Mouse (Mus musculus) myocyte (in vitro differentiated cells): ENCODE data around the gene Sdk2. TPM values are rescaled to one million over a fixed set of nuclear protein-coding genes. Genes with fewer than 3 reads are reported as not detected.

Source experiments
- H3K27me3 ChIP-seq: one replicate; pipeline ENCODE4 v1.6.1; 2011; ENCODE audit not compliant: control insufficient read depth, insufficient read depth, insufficient read length
- H3K36me3 ChIP-seq: one replicate; pipeline ENCODE4 v1.6.1; 2011; ENCODE audit not compliant: control insufficient read depth, insufficient read depth
- H3K4me2 ChIP-seq: one replicate; pipeline ENCODE4 v1.6.1; 2011; ENCODE audit warnings: low read depth, control low read depth
- H3K4me3 ChIP-seq: one replicate; pipeline ENCODE4 v1.5.1; 2011; ENCODE audit warnings: mild to moderate bottlenecking, control low read depth, moderate library complexity
- H3K79me2 ChIP-seq: one replicate; pipeline ENCODE4 v1.6.1; 2011; ENCODE audit not compliant: control insufficient read depth, insufficient read depth
- H3ac ChIP-seq: one replicate; pipeline ENCODE4 v1.6.1; 2011; ENCODE audit not compliant: control insufficient read depth, insufficient read length
- CEBPB ChIP-seq: IDR thresholded peaks from 2 replicates; pipeline ENCODE4 v1.6.1; 2011; ENCODE audit warnings: mild to moderate bottlenecking, moderate library complexity; ENCODE audit not compliant: poor library complexity, insufficient read depth, severe bottlenecking
- E2F4 ChIP-seq: IDR thresholded peaks from one replicate; pipeline ENCODE4 v1.6.1; 2011; ENCODE audit warnings: mild to moderate bottlenecking, control low read depth, moderate library complexity; ENCODE audit not compliant: insufficient read depth
- MAX ChIP-seq: IDR thresholded peaks from one replicate; pipeline ENCODE4 v1.6.1; 2011; ENCODE audit warnings: low read depth, mild to moderate bottlenecking, control low read depth
- MYOD1 ChIP-seq, 3 experiments: IDR thresholded peaks; one replicate each; pipeline ENCODE4 v1.6.1; 2011; ENCODE audit warnings: control low read depth in 2 of 3, low read depth in 2 of 3, mild to moderate bottlenecking in 2 of 3, moderate library complexity in 1 of 3; ENCODE audit not compliant: insufficient read length in 2 of 3, control insufficient read depth in 1 of 3
- MYOG ChIP-seq, 3 experiments: IDR thresholded peaks; one replicate each; pipeline ENCODE4 v1.6.1; 2011; ENCODE audit warnings: control low read depth in 2 of 3, low read depth in 2 of 3, mild to moderate bottlenecking in 2 of 3; ENCODE audit not compliant: insufficient read length in 2 of 3, control insufficient read depth in 1 of 3, insufficient read depth in 1 of 3
- POLR2A ChIP-seq: IDR thresholded peaks from one replicate; pipeline ENCODE4 v1.6.1; 2011; ENCODE audit warnings: low read depth, mild to moderate bottlenecking, control low read depth, moderate library complexity; ENCODE audit not compliant: insufficient read length
- POLR2AphosphoS2 ChIP-seq: IDR thresholded peaks from one replicate; pipeline ENCODE4 v1.6.1; 2011; ENCODE audit warnings: low read depth, control low read depth; ENCODE audit not compliant: insufficient read length
- REST ChIP-seq: IDR thresholded peaks from one replicate; pipeline ENCODE4 v1.6.1; 2011; ENCODE audit warnings: mild to moderate bottlenecking, control low read depth, moderate library complexity; ENCODE audit not compliant: insufficient read depth, insufficient read length
- SRF ChIP-seq: IDR thresholded peaks from one replicate; pipeline ENCODE4 v1.6.1; 2011; ENCODE audit warnings: low read depth; ENCODE audit not compliant: control insufficient read depth, insufficient read length
- TCF12 ChIP-seq: IDR thresholded peaks from one replicate; pipeline ENCODE4 v1.6.1; 2011; ENCODE audit warnings: mild to moderate bottlenecking, control low read depth; ENCODE audit not compliant: poor library complexity, insufficient read depth, severe bottlenecking
- TCF3 ChIP-seq: IDR thresholded peaks from one replicate; pipeline ENCODE4 v1.6.1; 2011; ENCODE audit warnings: low read depth, control low read depth; ENCODE audit not compliant: insufficient read length
- USF1 ChIP-seq: IDR thresholded peaks from one replicate; pipeline ENCODE4 v1.6.1; 2011; ENCODE audit warnings: low read depth, mild to moderate bottlenecking, control low read depth, moderate library complexity
- polyA plus RNA-seq: library from polyadenylated mRNA; unstranded; fragments of >200 nt; fragmentation: generic; extraction: Trizol; gene quantifications from one replicate; pipeline ENCODE4 v1.2.1, GENCODE M21; 2012; ENCODE audit warnings: missing spikeins

Sdk2 gene
- polyA plus RNA-seq, 1 experiment = 0.06 TPM

DNA sequence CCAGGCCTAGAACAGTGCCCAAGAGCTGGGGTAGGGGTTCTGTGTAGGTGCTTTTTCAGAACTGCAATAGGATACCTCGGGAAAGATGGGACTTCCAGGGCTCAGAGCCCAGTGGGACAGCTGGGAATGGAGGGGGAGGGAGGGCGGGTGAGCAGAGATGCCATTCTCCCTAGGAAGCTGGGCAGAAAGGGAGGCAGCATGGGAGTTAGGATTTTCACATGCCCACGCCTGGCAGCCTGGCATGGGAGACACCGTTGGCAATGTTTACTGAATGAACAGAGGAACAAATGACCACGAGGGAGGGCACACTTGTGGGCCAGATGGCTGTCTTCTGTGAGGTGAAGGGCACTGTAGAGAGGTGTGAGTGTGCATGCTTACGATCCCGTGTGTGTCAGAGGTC is 23.3 kb downstream of the Sdk2 start:
- no peaks in the 10 kb centered on the region for H3K27me3 ChIP-seq

DNA sequence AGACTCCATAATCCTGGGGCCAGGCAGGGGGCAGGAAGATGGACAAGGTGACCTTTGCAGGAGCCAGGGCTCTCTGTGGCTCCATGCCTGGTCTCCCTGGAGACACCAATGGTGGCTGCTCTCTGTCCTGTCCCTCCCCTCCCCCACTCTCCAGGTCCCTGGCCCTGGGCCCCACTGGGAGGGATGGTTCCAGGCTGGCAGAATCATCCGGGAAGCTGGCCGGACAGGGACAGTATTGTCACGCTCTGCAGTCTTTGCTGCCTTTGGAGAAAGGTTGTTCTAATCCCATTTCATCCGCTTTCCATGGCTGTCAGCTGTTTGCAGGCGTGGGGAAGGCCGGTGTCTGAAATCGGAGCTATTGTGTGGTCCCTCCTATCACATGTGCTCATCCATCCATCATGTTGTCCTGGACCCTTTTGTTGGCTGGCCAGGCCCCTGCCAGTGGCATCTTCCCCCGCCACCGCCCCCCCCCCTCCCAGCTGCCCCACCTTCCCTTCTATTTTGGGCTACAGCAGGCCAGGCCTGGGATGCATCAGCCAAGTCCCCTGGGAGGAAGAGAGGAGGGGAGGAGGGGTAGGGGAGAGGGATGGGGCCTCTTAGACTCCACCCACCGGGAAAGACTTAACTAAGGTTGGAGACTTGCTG is 26.3 kb downstream of the Sdk2 start:
- H3K36me3 ChIP-seq = no peaks in the 10 kb centered on the region
- no peaks in the 10 kb centered on the region for H3K79me2 ChIP-seq
- TF ChIP-seq USF1 (no peak), TCF3 (no peak), POLR2A (no peak), MYOD1 (IDR thresholded peaks at IDR 0.05; ENCODE audit: control insufficient read depth in 1 of 3, insufficient read length in 2 of 3, low read depth in 2 of 3) (no peak), E2F4 (no peak), SRF (no peak), CEBPB (no peak), TCF12 (no peak)
- no peak overlapping the region for H3K4me2 ChIP-seq
- no peaks in the 10 kb centered on the region for H3K27me3 ChIP-seq
- no peak overlapping the region for H3ac ChIP-seq
- no peak overlapping the region for H3K4me3 ChIP-seq

More for the DNA sequence above, 23.3 kb downstream of the Sdk2 start:
- Histone ChIP-seq H3K4me3 (no peak overlapping the region), H3ac (no peak overlapping the region), H3K36me3 (no peaks in the 10 kb centered on the region), H3K4me2 (no peak overlapping the region), H3K79me2 (no peaks in the 10 kb centered on the region)
- TF ChIP-seq MYOG (IDR thresholded peaks at IDR 0.05; ENCODE audit: control insufficient read depth in 1 of 3, insufficient read depth in 1 of 3, insufficient read length in 2 of 3, low read depth in 2 of 3) = no peak

DNA sequence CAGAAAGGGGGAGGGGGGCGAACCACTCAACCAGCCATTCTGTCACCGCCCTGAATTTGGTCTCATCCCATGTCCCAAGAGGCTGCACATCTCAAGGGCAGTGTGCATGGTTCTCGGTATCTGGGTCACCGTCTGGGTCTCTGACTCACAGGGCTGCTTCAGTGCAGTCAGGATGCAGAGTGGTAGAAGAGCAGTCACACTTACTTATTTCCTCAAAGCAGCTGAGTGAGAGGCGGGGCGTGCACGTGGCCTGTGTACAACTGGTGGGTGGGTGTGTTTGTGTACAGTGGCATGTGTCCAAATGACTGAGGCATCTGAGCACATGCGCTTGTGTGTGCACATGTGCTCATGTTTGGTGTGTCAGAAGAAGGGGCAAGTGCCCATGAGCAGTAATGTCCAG is 28.8 kb downstream of the Sdk2 start:
- no peak overlapping the region for H3ac ChIP-seq
- H3K27me3 ChIP-seq = no peaks in the 10 kb centered on the region
- no peaks in the 10 kb centered on the region for H3K79me2 ChIP-seq
- no peaks in the 10 kb centered on the region for H3K36me3 ChIP-seq
- H3K4me2 ChIP-seq = no peak overlapping the region
- no peak overlapping the region for H3K4me3 ChIP-seq
- no peak for TF ChIP-seq TCF12
- TF ChIP-seq POLR2A = no peak
- no peak for TF ChIP-seq MYOG (IDR thresholded peaks at IDR 0.05; ENCODE audit: control insufficient read depth in 1 of 3, insufficient read depth in 1 of 3, insufficient read length in 2 of 3, low read depth in 2 of 3)
- no peak for TF ChIP-seq TCF3
- no peak for TF ChIP-seq MAX
- TF ChIP-seq USF1 = no peak
- TF ChIP-seq REST = no peak
- TF ChIP-seq E2F4 = no peak
- TF ChIP-seq SRF = no peak
- no peak for TF ChIP-seq CEBPB
- no peak for TF ChIP-seq MYOD1 (IDR thresholded peaks at IDR 0.05; ENCODE audit: control insufficient read depth in 1 of 3, insufficient read length in 2 of 3, low read depth in 2 of 3)
- TF ChIP-seq POLR2AphosphoS2 = no peak

DNA sequence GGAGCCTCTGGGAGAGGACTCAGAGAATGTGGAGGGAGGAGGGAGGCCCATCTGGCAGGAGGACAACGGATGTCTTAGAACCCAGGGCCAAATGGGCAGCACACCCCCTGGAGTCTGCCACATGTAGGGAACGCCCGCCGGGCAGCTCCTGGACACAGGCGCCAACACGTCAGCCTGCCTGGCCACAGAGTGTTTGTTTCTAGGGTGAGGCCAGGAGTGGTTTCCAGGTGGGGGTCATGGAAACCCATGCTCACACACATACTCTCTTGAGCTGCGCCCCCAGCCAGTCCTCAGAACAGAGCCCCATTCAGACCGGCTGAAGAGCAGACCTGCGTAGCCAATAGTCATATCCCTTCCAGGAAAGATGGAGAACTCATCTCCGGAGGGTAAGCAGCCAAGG is 35.4 kb downstream of the Sdk2 start:
- no peaks in the 10 kb centered on the region for H3K79me2 ChIP-seq
- TF ChIP-seq MYOD1 (IDR thresholded peaks at IDR 0.05; ENCODE audit: control insufficient read depth in 1 of 3, insufficient read length in 2 of 3, low read depth in 2 of 3) = no peak
- TF ChIP-seq POLR2A = no peak
- no peak for TF ChIP-seq REST
- TF ChIP-seq E2F4 = no peak
- H3K27me3 ChIP-seq = no peaks in the 10 kb centered on the region
- no peak overlapping the region for H3K4me3 ChIP-seq
- no peaks in the 10 kb centered on the region for H3K36me3 ChIP-seq
- no peak overlapping the region for H3K4me2 ChIP-seq
- no peak overlapping the region for H3ac ChIP-seq

- no peaks in the 10 kb centered on the region for H3K79me2 ChIP-seq
Measured at GRCm38 (mm10) chr11:114030214-114030613, 36.6 kb downstream of the Sdk2 start.

GRCm38 (mm10) chr11:114028512-114028911 is 38.3 kb downstream of the Sdk2 start:
- H3K4me3 ChIP-seq = no peak overlapping the region
- TF ChIP-seq E2F4 (no peak), USF1 (no peak), TCF12 (no peak), MAX (no peak), POLR2AphosphoS2 (no peak), REST (no peak), TCF3 (no peak), POLR2A (no peak), CEBPB (no peak), SRF (no peak), MYOG (IDR thresholded peaks at IDR 0.05; ENCODE audit: control insufficient read depth in 1 of 3, insufficient read depth in 1 of 3, insufficient read length in 2 of 3, low read depth in 2 of 3) (no peak), MYOD1 (IDR thresholded peaks at IDR 0.05; ENCODE audit: control insufficient read depth in 1 of 3, insufficient read length in 2 of 3, low read depth in 2 of 3) (no peak)
- H3K27me3 ChIP-seq = no peaks in the 10 kb centered on the region
- H3K36me3 ChIP-seq = no peaks in the 10 kb centered on the region
- no peaks in the 10 kb centered on the region for H3K79me2 ChIP-seq
- no peak overlapping the region for H3K4me2 ChIP-seq
- no peak overlapping the region for H3ac ChIP-seq

More at GRCm38 (mm10) chr11:114030214-114030613, 36.6 kb downstream of the Sdk2 start:
- H3K4me2 ChIP-seq = no peak overlapping the region
- H3K36me3 ChIP-seq = no peaks in the 10 kb centered on the region
- no peak overlapping the region for H3K4me3 ChIP-seq
- TF ChIP-seq POLR2A = no peak
- H3K27me3 ChIP-seq = no peaks in the 10 kb centered on the region
- H3ac ChIP-seq = no peak overlapping the region
